Mouse (Mus musculus): ENCODE measurements around the gene Snrnp48. TPM values are rescaled to one million over a fixed set of nuclear protein-coding genes. Genes with fewer than 3 reads are reported as not detected.

The Snrnp48 gene
- 47.9 and 51.0 TPM in 2 replicates for polyA plus RNA-seq (2014; fragmentation: Nextera tagmentation; extraction: Ambion mirVana)

- Histone ChIP-seq H3K36me3 (ENCODE audit: control insufficient read depth, insufficient read depth, low read length) (peaks cover 3% of the 10 kb centered on the region; the same call in 1 of the 2 replicates), H3K4me3 (ENCODE audit: low read depth, low read length) (peak within 1 kb of the TSS; percentile 83), H3K4me1 (ENCODE audit: control insufficient read depth, insufficient read depth, low read length) (peaks cover 10% of the 10 kb centered on the region; the same call in 1 of the 2 replicates), H3K27me3 (ENCODE audit: control insufficient read depth, insufficient read depth, low read length) (no peaks in the 10 kb centered on the region), H3K4me2 (replicated peaks; ENCODE audit: low read depth, low read length) (peak within 1 kb of the TSS; percentile 43), H3K9ac (replicated peaks; ENCODE audit: low read depth, low read length) (peak within 1 kb of the TSS; percentile 77), H3K27ac (ENCODE audit: low read length) (peak within 1 kb of the TSS; percentile 89), H3K9me3 (ENCODE audit: control insufficient read depth, low read depth, low read length) (no peaks in the 10 kb centered on the region)
- WGBS, result under 1% methylated on average over 59 of the region's 59 CpGs
- ATAC-seq (ENCODE audit: insufficient number of reproducible peaks, insufficient read depth, low FRiP score, low read depth), result peak; percentile 97
These were observed at the start of gene Snrnp48 for GRCm38 (mm10) chr13:38204702-38205482. Gene Snrnp48 (plus strand): TSS chr13:38204938.

- no peak for ATAC-seq (ENCODE audit: insufficient number of reproducible peaks, insufficient read depth, low FRiP score, low read depth)
These were observed 49.2 kb upstream of the Snrnp48 start for GRCm38 (mm10) chr13:38155523-38155922.

GRCm38 (mm10) chr13:38157635-38158034 lies 47.1 kb upstream of the Snrnp48 start:
- WGBS, result 41% methylated on average over 6 of the region's 6 CpGs
- Histone ChIP-seq H3K9me3 (ENCODE audit: control insufficient read depth, low read depth, low read length) (no peaks in the 10 kb centered on the region), H3K4me2 (replicated peaks; ENCODE audit: low read depth, low read length) (no peak overlapping the region), H3K36me3 (ENCODE audit: control insufficient read depth, insufficient read depth, low read length) (no peaks in the 10 kb centered on the region), H3K27ac (ENCODE audit: low read length) (no peak overlapping the region), H3K4me1 (ENCODE audit: control insufficient read depth, insufficient read depth, low read length) (peaks cover 4% of the 10 kb centered on the region; the same call in 1 of the 2 replicates), H3K9ac (replicated peaks; ENCODE audit: low read depth, low read length) (no peak overlapping the region), H3K4me3 (ENCODE audit: low read depth, low read length) (no peak overlapping the region), H3K27me3 (ENCODE audit: control insufficient read depth, insufficient read depth, low read length) (no peaks in the 10 kb centered on the region)
- no peak for ATAC-seq (ENCODE audit: insufficient number of reproducible peaks, insufficient read depth, low FRiP score, low read depth)

More at GRCm38 (mm10) chr13:38155523-38155922, 49.2 kb upstream of the Snrnp48 start:
- H3K36me3 ChIP-seq (ENCODE audit: control insufficient read depth, insufficient read depth, low read length), result no peaks in the 10 kb centered on the region
- H3K9me3 ChIP-seq (ENCODE audit: control insufficient read depth, low read depth, low read length), result no peaks in the 10 kb centered on the region
- no peak overlapping the region for H3K4me2 ChIP-seq (replicated peaks; ENCODE audit: low read depth, low read length)
- no peak overlapping the region for H3K9ac ChIP-seq (replicated peaks; ENCODE audit: low read depth, low read length)
- peaks cover 16% of the 10 kb centered on the region for H3K4me1 ChIP-seq (ENCODE audit: control insufficient read depth, insufficient read depth, low read length)
- H3K4me3 ChIP-seq (ENCODE audit: low read depth, low read length), result no peak overlapping the region
- 15% methylated on average over 2 of the region's 2 CpGs for WGBS
- H3K27ac ChIP-seq (ENCODE audit: low read length), result no peak overlapping the region
- H3K27me3 ChIP-seq (ENCODE audit: control insufficient read depth, insufficient read depth, low read length), result 0 out of 2 replicates have a peak, but pooled peaks cover under 1% of the 10 kb centered on the region

- H3K4me2 ChIP-seq (replicated peaks; ENCODE audit: low read depth, low read length), result no peak overlapping the region
- H3K27ac ChIP-seq (ENCODE audit: low read length), result no peak overlapping the region; the same call in 1 of the 2 replicates
- H3K9me3 ChIP-seq (ENCODE audit: control insufficient read depth, low read depth, low read length), result no peaks in the 10 kb centered on the region
- no peaks in the 10 kb centered on the region; the same call in 1 of the 2 replicates for H3K36me3 ChIP-seq (ENCODE audit: control insufficient read depth, insufficient read depth, low read length)
- H3K4me3 ChIP-seq (ENCODE audit: low read depth, low read length), result no peak overlapping the region
- 82% methylated on average over 2 of the region's 2 CpGs for WGBS
- no peaks in the 10 kb centered on the region for H3K27me3 ChIP-seq (ENCODE audit: control insufficient read depth, insufficient read depth, low read length)
- ATAC-seq (ENCODE audit: insufficient number of reproducible peaks, insufficient read depth, low FRiP score, low read depth), result no peak
- H3K4me1 ChIP-seq (ENCODE audit: control insufficient read depth, insufficient read depth, low read length), result peaks cover 3% of the 10 kb centered on the region; the same call in 1 of the 2 replicates
- no peak overlapping the region for H3K9ac ChIP-seq (replicated peaks; ENCODE audit: low read depth, low read length)
These were observed 42.7 kb upstream of the Snrnp48 start for GRCm38 (mm10) chr13:38162002-38162401.

GRCm38 (mm10) chr13:38162668-38163067 lies 42.1 kb upstream of the Snrnp48 start:
- Histone ChIP-seq H3K27ac (ENCODE audit: low read length) (no peak overlapping the region), H3K4me3 (ENCODE audit: low read depth, low read length) (no peak overlapping the region), H3K27me3 (ENCODE audit: control insufficient read depth, insufficient read depth, low read length) (no peaks in the 10 kb centered on the region), H3K4me1 (ENCODE audit: control insufficient read depth, insufficient read depth, low read length) (peaks cover 2% of the 10 kb centered on the region; the same call in 1 of the 2 replicates), H3K9me3 (ENCODE audit: control insufficient read depth, low read depth, low read length) (no peaks in the 10 kb centered on the region), H3K9ac (replicated peaks; ENCODE audit: low read depth, low read length) (no peak overlapping the region), H3K36me3 (ENCODE audit: control insufficient read depth, insufficient read depth, low read length) (no peaks in the 10 kb centered on the region; the same call in 1 of the 2 replicates), H3K4me2 (replicated peaks; ENCODE audit: low read depth, low read length) (no peak overlapping the region)
- ATAC-seq (ENCODE audit: insufficient number of reproducible peaks, insufficient read depth, low FRiP score, low read depth), result peak; percentile 83
- WGBS, result 24% methylated on average over 11 of the region's 11 CpGs

- Histone ChIP-seq H3K9ac (replicated peaks; ENCODE audit: low read depth, low read length) (no peak overlapping the region), H3K4me1 (ENCODE audit: control insufficient read depth, insufficient read depth, low read length) (no peaks in the 10 kb centered on the region; the same call in 1 of the 2 replicates), H3K27ac (ENCODE audit: low read length) (no peak overlapping the region), H3K4me3 (ENCODE audit: low read depth, low read length) (no peak overlapping the region), H3K9me3 (ENCODE audit: control insufficient read depth, low read depth, low read length) (no peaks in the 10 kb centered on the region), H3K27me3 (ENCODE audit: control insufficient read depth, insufficient read depth, low read length) (no peaks in the 10 kb centered on the region), H3K4me2 (replicated peaks; ENCODE audit: low read depth, low read length) (no peak overlapping the region), H3K36me3 (ENCODE audit: control insufficient read depth, insufficient read depth, low read length) (no peaks in the 10 kb centered on the region; the same call in 1 of the 2 replicates)
- no peak for ATAC-seq (ENCODE audit: insufficient number of reproducible peaks, insufficient read depth, low FRiP score, low read depth)
- WGBS, result 83% methylated on average over 11 of the region's 11 CpGs
These were observed 39.8 kb upstream of the Snrnp48 start for GRCm38 (mm10) chr13:38164932-38165331.

- peaks cover 3% of the 10 kb centered on the region; the same call in 1 of the 2 replicates for H3K4me1 ChIP-seq (ENCODE audit: control insufficient read depth, insufficient read depth, low read length)
- H3K27me3 ChIP-seq (ENCODE audit: control insufficient read depth, insufficient read depth, low read length), result no peaks in the 10 kb centered on the region
- H3K4me3 ChIP-seq (ENCODE audit: low read depth, low read length), result no peak overlapping the region
- H3K9ac ChIP-seq (replicated peaks; ENCODE audit: low read depth, low read length), result no peak overlapping the region
- H3K27ac ChIP-seq (ENCODE audit: low read length), result no peak overlapping the region
- no peak for ATAC-seq (ENCODE audit: insufficient number of reproducible peaks, insufficient read depth, low FRiP score, low read depth)
- no peaks in the 10 kb centered on the region for H3K9me3 ChIP-seq (ENCODE audit: control insufficient read depth, low read depth, low read length)
- 82% methylated on average over 3 of the region's 3 CpGs for WGBS
- H3K36me3 ChIP-seq (ENCODE audit: control insufficient read depth, insufficient read depth, low read length), result no peaks in the 10 kb centered on the region; the same call in 1 of the 2 replicates
- H3K4me2 ChIP-seq (replicated peaks; ENCODE audit: low read depth, low read length), result no peak overlapping the region
These were observed 37.7 kb upstream of the Snrnp48 start for GRCm38 (mm10) chr13:38167056-38167455.

GRCm38 (mm10) chr13:38170707-38171144 lies 34.0 kb upstream of the Snrnp48 start:
- no peaks in the 10 kb centered on the region for H3K9me3 ChIP-seq (ENCODE audit: control insufficient read depth, low read depth, low read length)
- H3K4me3 ChIP-seq (ENCODE audit: low read depth, low read length), result no peak overlapping the region
- no peaks in the 10 kb centered on the region for H3K27me3 ChIP-seq (ENCODE audit: control insufficient read depth, insufficient read depth, low read length)
- H3K4me1 ChIP-seq (ENCODE audit: control insufficient read depth, insufficient read depth, low read length), result 0 out of 2 replicates have a peak, but pooled peaks cover 3% of the 10 kb centered on the region
- peak; percentile 87 for ATAC-seq (ENCODE audit: insufficient number of reproducible peaks, insufficient read depth, low FRiP score, low read depth)
- H3K4me2 ChIP-seq (replicated peaks; ENCODE audit: low read depth, low read length), result 0 out of 2 replicates have a peak overlapping the region, but pooled peaks have one; percentile 4
- no peak overlapping the region for H3K9ac ChIP-seq (replicated peaks; ENCODE audit: low read depth, low read length)
- H3K27ac ChIP-seq (ENCODE audit: low read length), result no peak overlapping the region; the same call in 1 of the 2 replicates
- 14% methylated on average over 4 of the region's 4 CpGs for WGBS
- H3K36me3 ChIP-seq (ENCODE audit: control insufficient read depth, insufficient read depth, low read length), result peaks cover 4% of the 10 kb centered on the region; the same call in 1 of the 2 replicates
